Mouse (Mus musculus) CH12.LX (cell line): ENCODE measurements around the gene Gm45837. TPM values are rescaled to one million over a fixed set of nuclear protein-coding genes. Genes with fewer than 3 reads are reported as not detected.
A peak's percentile ranks its signal among the peaks of the same experiment; 100 is the strongest.

Source experiments
- DNase-seq: peaks from one replicate; pipeline ENCODE4 v3.0.0-alpha.2; 2013; ENCODE audit errors: extremely low read depth
- H3K27ac ChIP-seq: 2 replicates; pipeline ENCODE4 v1.5.1; 2012; ENCODE audit warnings: low read depth, mild to moderate bottlenecking, control low read depth, moderate library complexity; ENCODE audit not compliant: insufficient read depth
- H3K27me3 ChIP-seq: replicated peaks from 2 replicates; pipeline ENCODE3; 2012; ENCODE audit warnings: inconsistent platforms
- H3K36me3 ChIP-seq, 2 experiments: replicated peaks in 1 of 2; 2 replicates each; pipeline versions ENCODE3 to v1.6.1; 2012; ENCODE audit warnings: inconsistent platforms in 1 of 2, low read length in 1 of 2, mild to moderate bottlenecking in 1 of 2, mixed read lengths in 1 of 2, moderate library complexity in 1 of 2; ENCODE audit not compliant: control insufficient read depth in 1 of 2, insufficient read depth in 1 of 2
- H3K4me1 ChIP-seq, 2 experiments: 2 replicates each; pipeline ENCODE4 v1.6.1; 2012; ENCODE audit warnings: inconsistent platforms in 1 of 2, moderate library complexity in 1 of 2; ENCODE audit not compliant: insufficient read depth in 2 of 2, control insufficient read depth in 1 of 2
- H3K4me2 ChIP-seq: 2 replicates; pipeline ENCODE4 v1.6.1; 2012; ENCODE audit warnings: low read depth, mild to moderate bottlenecking, control low read depth; ENCODE audit not compliant: poor library complexity, insufficient read depth, severe bottlenecking
- H3K4me3 ChIP-seq, 3 experiments: fragments of 150-350 bp in 1 of 3; sonication (generic) in 1 of 3; replicated peaks in 1 of 3; 2 replicates each; pipeline versions ENCODE3 to v1.5.1; 2011 to 2012; ENCODE audit warnings: low read depth in 2 of 3, low read length in 2 of 3, mild to moderate bottlenecking in 2 of 3, moderate library complexity in 2 of 3, control low read depth in 1 of 3, improper control_type of control experiment in 1 of 3, inconsistent platforms in 1 of 3, mixed read lengths in 1 of 3; ENCODE audit not compliant: poor library complexity in 1 of 3
- H3K79me2 ChIP-seq: replicated peaks from 2 replicates; pipeline ENCODE4 v1.6.1; 2012; ENCODE audit warnings: mild to moderate bottlenecking, moderate library complexity; ENCODE audit not compliant: control insufficient read depth, poor library complexity, insufficient read depth, severe bottlenecking; ENCODE audit errors: extremely low read depth
- H3K9ac ChIP-seq: 2 replicates; pipeline ENCODE4 v1.6.1; 2012; ENCODE audit warnings: low read depth, mild to moderate bottlenecking, control low read depth, moderate library complexity; ENCODE audit not compliant: insufficient read depth
- H3K9me3 ChIP-seq: replicated peaks from 2 replicates; pipeline ENCODE3; 2012; ENCODE audit warnings: low read length, inconsistent platforms, mixed read lengths
- BHLHE40 ChIP-seq: IDR thresholded peaks from 2 replicates; pipeline ENCODE4 v1.6.1; 2011; ENCODE audit warnings: mild to moderate bottlenecking, low read depth, low read length, improper control_type of control experiment
- CTCF ChIP-seq, 2 experiments: IDR thresholded peaks in 1 of 2; conservative IDR thresholded peaks in 1 of 2; 2 replicates each; pipeline ENCODE4 v1.5.1; 2011 to 2012; ENCODE audit warnings: low read depth in 2 of 2, low read length in 2 of 2, improper control_type of control experiment in 1 of 2, inconsistent platforms in 1 of 2, mild to moderate bottlenecking in 1 of 2, moderate library complexity in 1 of 2
- ELF1 ChIP-seq: IDR thresholded peaks from 2 replicates; pipeline ENCODE4 v1.6.1; 2014; ENCODE audit warnings: low read depth, mild to moderate bottlenecking, inconsistent platforms, low read length, improper control_type of control experiment
- EP300 ChIP-seq: IDR thresholded peaks from 2 replicates; pipeline ENCODE4 v1.6.1; 2011; ENCODE audit warnings: low read length, improper control_type of control experiment
- ETS1 ChIP-seq: conservative IDR thresholded peaks from 2 replicates; pipeline ENCODE4 v1.6.1; 2012; ENCODE audit warnings: low read depth, mild to moderate bottlenecking, inconsistent platforms, low read length, improper control_type of control experiment, moderate library complexity
- GABPA ChIP-seq: IDR thresholded peaks from 2 replicates; pipeline ENCODE4 v1.6.1; 2012; ENCODE audit warnings: low read depth, low read length, improper control_type of control experiment, inconsistent platforms; ENCODE audit not compliant: insufficient replicate concordance
- IRF4 ChIP-seq: IDR thresholded peaks from 2 replicates; pipeline ENCODE4 v1.6.1; 2014; ENCODE audit warnings: low read depth, mild to moderate bottlenecking, inconsistent platforms, low read length, improper control_type of control experiment
- MAX ChIP-seq: IDR thresholded peaks from 2 replicates; pipeline ENCODE4 v1.6.1; 2011; ENCODE audit warnings: low read length, improper control_type of control experiment
- MAZ ChIP-seq: IDR thresholded peaks from 2 replicates; pipeline ENCODE4 v1.6.1; 2012; ENCODE audit warnings: low read depth, mild to moderate bottlenecking, inconsistent platforms, low read length, improper control_type of control experiment, moderate library complexity
- MEF2A ChIP-seq: IDR thresholded peaks from 2 replicates; pipeline ENCODE4 v1.6.1; 2014; ENCODE audit warnings: low read depth, mild to moderate bottlenecking, inconsistent platforms, low read length, improper control_type of control experiment, borderline replicate concordance
- MXI1 ChIP-seq: IDR thresholded peaks from 2 replicates; pipeline ENCODE4 v1.6.1; 2011; ENCODE audit warnings: mild to moderate bottlenecking, low read depth, low read length, improper control_type of control experiment
- MYC ChIP-seq: IDR thresholded peaks from 2 replicates; pipeline ENCODE4 v1.6.1; 2011; ENCODE audit warnings: low read depth, mild to moderate bottlenecking, improper control_type of control experiment, low read length
- NELFE ChIP-seq: IDR thresholded peaks from 2 replicates; pipeline ENCODE4 v1.6.1; 2011; ENCODE audit warnings: low read depth, low read length, improper control_type of control experiment
- NRF1 ChIP-seq: IDR thresholded peaks from 2 replicates; pipeline ENCODE4 v1.6.1; 2014; ENCODE audit warnings: low read depth, mild to moderate bottlenecking, inconsistent platforms, low read length, improper control_type of control experiment, moderate library complexity
- POLR2A ChIP-seq: IDR thresholded peaks from 2 replicates; pipeline ENCODE4 v1.6.1; 2011; ENCODE audit warnings: low read depth, mild to moderate bottlenecking, improper control_type of control experiment, low read length
- POLR2AphosphoS2 ChIP-seq: IDR thresholded peaks from 2 replicates; pipeline ENCODE4 v1.6.1; 2011; ENCODE audit warnings: low read depth, low read length, improper control_type of control experiment
- RAD21 ChIP-seq: IDR thresholded peaks from 2 replicates; pipeline ENCODE4 v1.6.1; 2011; ENCODE audit warnings: low read depth, mild to moderate bottlenecking, low read length, improper control_type of control experiment, moderate library complexity
- SIN3A ChIP-seq: IDR thresholded peaks from 2 replicates; pipeline ENCODE4 v1.6.1; 2012; ENCODE audit warnings: low read length, improper control_type of control experiment, inconsistent platforms
- SMC3 ChIP-seq: IDR thresholded peaks from 2 replicates; pipeline ENCODE4 v1.6.1; 2011; ENCODE audit warnings: low read depth, low read length, improper control_type of control experiment
- TBP ChIP-seq: conservative IDR thresholded peaks from 2 replicates; pipeline ENCODE4 v1.6.1; 2011; ENCODE audit warnings: low read depth, low read length, improper control_type of control experiment
- TCF12 ChIP-seq: IDR thresholded peaks from 2 replicates; pipeline ENCODE4 v1.6.1; 2014; ENCODE audit warnings: low read depth, mild to moderate bottlenecking, inconsistent platforms, low read length, improper control_type of control experiment
- UBTF ChIP-seq: IDR thresholded peaks from 2 replicates; pipeline ENCODE4 v1.6.1; 2012; ENCODE audit warnings: low read depth, mild to moderate bottlenecking, inconsistent platforms, low read length, improper control_type of control experiment, moderate library complexity
- USF2 ChIP-seq: conservative IDR thresholded peaks from 2 replicates; pipeline ENCODE4 v1.6.1; 2011; ENCODE audit warnings: low read depth, low read length, improper control_type of control experiment
- ZC3H11A ChIP-seq: IDR thresholded peaks from 2 replicates; pipeline ENCODE4 v1.6.1; 2012; ENCODE audit warnings: low read depth, mild to moderate bottlenecking, inconsistent platforms, low read length, improper control_type of control experiment
- ZKSCAN1 ChIP-seq: IDR thresholded peaks from 2 replicates; pipeline ENCODE4 v1.6.1; 2012; ENCODE audit warnings: low read depth, inconsistent platforms, low read length, improper control_type of control experiment, borderline replicate concordance
- ZMIZ1 ChIP-seq: IDR thresholded peaks from 2 replicates; pipeline ENCODE4 v1.6.1; 2012; ENCODE audit warnings: low read depth, mild to moderate bottlenecking, inconsistent platforms, low read length, improper control_type of control experiment
- ZNF384 ChIP-seq: IDR thresholded peaks from 2 replicates; pipeline ENCODE4 v1.6.1; 2012; ENCODE audit warnings: low read depth, low read length, improper control_type of control experiment, inconsistent platforms
- dilution Hi-C: fragments of 300-500 bp; cut with MboI; formaldehyde crosslinking; loops from 2 replicates; pipeline ENCODE4 v1.14.3; 2020; ENCODE audit warnings: low sequenced_read_pairs; ENCODE audit not compliant: extremely low pct_unique_long_range_greater_than_20kb, extremely low pct_ligation_motif_present
- in situ Hi-C: fragments of 300-500 bp; cut with MboI; formaldehyde crosslinking; loops from 3 replicates; pipeline ENCODE4 v1.14.3; 2019; ENCODE audit warnings: low sequenced_read_pairs, low pct_ligation_motif_present, low pct_unique_long_range_greater_than_20kb, mixed read lengths
- polyA plus RNA-seq: library from polyadenylated mRNA; unstranded; fragments of >175 nt; gene quantifications from 2 replicates; pipeline ENCODE4 v1.2.1, GENCODE M21; 2012; ENCODE audit warnings: low read depth; ENCODE audit not compliant: insufficient read length
- total RNA-seq, 2 experiments: library from RNA; depleted of rRNA; stranded (reverse); fragments of 300-350 nt in 1 of 2; fragments of >200 nt in 1 of 2; gene quantifications; 2 replicates each; pipeline ENCODE4 v1.2.3; 2012 to 2014

Gm45837 gene
- total and polyA plus RNA-seq, 3 experiments, result 0.04 to 0.84 TPM; not detected in 1

- H3K4me3 ChIP-seq, result peak overlapping the region in 1 of 3 experiments; percentile 46
- H3K79me2 ChIP-seq, result no peaks in the 10 kb centered on the region
- in situ Hi-C loops (no loop called here), dilution Hi-C loops (no loop called here)
- H3K9ac ChIP-seq, result no peak overlapping the region
- no peak overlapping the region for H3K27ac ChIP-seq
- H3K4me1 ChIP-seq, result peaks cover 2 to 24% of the 10 kb centered on the region in 2 experiments; a peak in 3 of 4 replicates
- DNase-seq, result peak; percentile 64
- H3K27me3 ChIP-seq, result peaks cover 87% of the 10 kb centered on the region
- H3K36me3 ChIP-seq, result no peaks in the 10 kb centered on the region
- H3K9me3 ChIP-seq, result no peaks in the 10 kb centered on the region
- TF ChIP-seq POLR2A (no peak), BHLHE40 (peak; percentile 45), ZNF384 (no peak), TBP (no peak), POLR2AphosphoS2 (no peak), SIN3A (peak; percentile 59; the same call in 1 of the 2 replicates), GABPA (no peak), ZC3H11A (peak; percentile 76), MEF2A (no peak), TCF12 (peak; percentile 32; the same call in 1 of the 2 replicates), ZMIZ1 (no peak), IRF4 (peak; percentile 37; the same call in 1 of the 2 replicates), USF2 (no peak), MAZ (0 out of 2 replicates have a peak, but pooled peaks have one; percentile 35), CTCF (conservative IDR thresholded peaks at IDR 0.05 in 1 of 2, IDR thresholded peaks at IDR 0.05 in 1 of 2; ENCODE audit: low read depth in 2 of 2, low read length in 2 of 2) (peak; percentile 73 to 96), UBTF (no peak), MXI1 (peak; percentile 83), ELF1 (peak; percentile 28; the same call in 1 of the 2 replicates), MYC (0 out of 2 replicates have a peak, but pooled peaks have one; percentile 14), ZKSCAN1 (no peak), MAX (peak; percentile 40; the same call in 1 of the 2 replicates), SMC3 (peak; percentile 99), EP300 (no peak), ETS1 (no peak), NRF1 (no peak), RAD21 (peak; percentile 84), NELFE (peak; percentile 36; the same call in 1 of the 2 replicates)
- peak overlapping the region; percentile 98 for H3K4me2 ChIP-seq
These were observed 40.0 kb downstream of the Gm45837 start for GRCm38 (mm10) chr7:101450422-101451401.
